Mouse (Mus musculus) CH12.LX (cell line): ENCODE measurements at regions not wholly inside any gene's neighbourhood (a gene's known extent, or its start where the extent isn't known, plus 50 kb on each side); places are given as distances from the start of the nearest gene placed in this dataset.

ENCODE experiments used
- DNase-seq: peaks from one replicate; pipeline ENCODE4 v3.0.0-alpha.2; 2013; ENCODE audit errors: extremely low read depth
- H3K27ac ChIP-seq: 2 replicates; pipeline ENCODE4 v1.5.1; 2012; ENCODE audit warnings: low read depth, mild to moderate bottlenecking, control low read depth, moderate library complexity; ENCODE audit not compliant: insufficient read depth
- H3K27me3 ChIP-seq: replicated peaks from 2 replicates; pipeline ENCODE3; 2012; ENCODE audit warnings: inconsistent platforms
- H3K36me3 ChIP-seq, 2 experiments: replicated peaks in 1 of 2; 2 replicates each; pipeline versions ENCODE3 to v1.6.1; 2012; ENCODE audit warnings: inconsistent platforms in 1 of 2, low read length in 1 of 2, mild to moderate bottlenecking in 1 of 2, mixed read lengths in 1 of 2, moderate library complexity in 1 of 2; ENCODE audit not compliant: control insufficient read depth in 1 of 2, insufficient read depth in 1 of 2
- H3K4me1 ChIP-seq, 2 experiments: 2 replicates each; pipeline ENCODE4 v1.6.1; 2012; ENCODE audit warnings: inconsistent platforms in 1 of 2, moderate library complexity in 1 of 2; ENCODE audit not compliant: insufficient read depth in 2 of 2, control insufficient read depth in 1 of 2
- H3K4me2 ChIP-seq: 2 replicates; pipeline ENCODE4 v1.6.1; 2012; ENCODE audit warnings: low read depth, mild to moderate bottlenecking, control low read depth; ENCODE audit not compliant: poor library complexity, insufficient read depth, severe bottlenecking
- H3K4me3 ChIP-seq, 3 experiments: fragments of 150-350 bp in 1 of 3; sonication (generic) in 1 of 3; replicated peaks in 1 of 3; 2 replicates each; pipeline versions ENCODE3 to v1.5.1; 2011 to 2012; ENCODE audit warnings: low read depth in 2 of 3, low read length in 2 of 3, mild to moderate bottlenecking in 2 of 3, moderate library complexity in 2 of 3, control low read depth in 1 of 3, improper control_type of control experiment in 1 of 3, inconsistent platforms in 1 of 3, mixed read lengths in 1 of 3; ENCODE audit not compliant: poor library complexity in 1 of 3
- H3K79me2 ChIP-seq: replicated peaks from 2 replicates; pipeline ENCODE4 v1.6.1; 2012; ENCODE audit warnings: mild to moderate bottlenecking, moderate library complexity; ENCODE audit not compliant: control insufficient read depth, poor library complexity, insufficient read depth, severe bottlenecking; ENCODE audit errors: extremely low read depth
- H3K9ac ChIP-seq: 2 replicates; pipeline ENCODE4 v1.6.1; 2012; ENCODE audit warnings: low read depth, mild to moderate bottlenecking, control low read depth, moderate library complexity; ENCODE audit not compliant: insufficient read depth
- H3K9me3 ChIP-seq: replicated peaks from 2 replicates; pipeline ENCODE3; 2012; ENCODE audit warnings: low read length, inconsistent platforms, mixed read lengths
- BHLHE40 ChIP-seq: IDR thresholded peaks from 2 replicates; pipeline ENCODE4 v1.6.1; 2011; ENCODE audit warnings: mild to moderate bottlenecking, low read depth, low read length, improper control_type of control experiment
- CHD1 ChIP-seq: IDR thresholded peaks from 2 replicates; pipeline ENCODE4 v1.6.1; 2012; ENCODE audit warnings: low read depth, low read length, improper control_type of control experiment, inconsistent platforms
- CHD2 ChIP-seq: IDR thresholded peaks from 2 replicates; pipeline ENCODE4 v1.6.1; 2011; ENCODE audit warnings: low read length, improper control_type of control experiment
- CTCF ChIP-seq, 2 experiments: IDR thresholded peaks in 1 of 2; conservative IDR thresholded peaks in 1 of 2; 2 replicates each; pipeline ENCODE4 v1.5.1; 2011 to 2012; ENCODE audit warnings: low read depth in 2 of 2, low read length in 2 of 2, improper control_type of control experiment in 1 of 2, inconsistent platforms in 1 of 2, mild to moderate bottlenecking in 1 of 2, moderate library complexity in 1 of 2
- E2F4 ChIP-seq: IDR thresholded peaks from 2 replicates; pipeline ENCODE4 v1.6.1; 2011; ENCODE audit warnings: low read depth, low read length, improper control_type of control experiment; ENCODE audit not compliant: insufficient replicate concordance
- ELF1 ChIP-seq: IDR thresholded peaks from 2 replicates; pipeline ENCODE4 v1.6.1; 2014; ENCODE audit warnings: low read depth, mild to moderate bottlenecking, inconsistent platforms, low read length, improper control_type of control experiment
- EP300 ChIP-seq: IDR thresholded peaks from 2 replicates; pipeline ENCODE4 v1.6.1; 2011; ENCODE audit warnings: low read length, improper control_type of control experiment
- ETS1 ChIP-seq: conservative IDR thresholded peaks from 2 replicates; pipeline ENCODE4 v1.6.1; 2012; ENCODE audit warnings: low read depth, mild to moderate bottlenecking, inconsistent platforms, low read length, improper control_type of control experiment, moderate library complexity
- GABPA ChIP-seq: IDR thresholded peaks from 2 replicates; pipeline ENCODE4 v1.6.1; 2012; ENCODE audit warnings: low read depth, low read length, improper control_type of control experiment, inconsistent platforms; ENCODE audit not compliant: insufficient replicate concordance
- HCFC1 ChIP-seq: IDR thresholded peaks from 2 replicates; pipeline ENCODE4 v1.6.1; 2012; ENCODE audit warnings: low read depth, mild to moderate bottlenecking, inconsistent platforms, low read length, improper control_type of control experiment
- IRF4 ChIP-seq: IDR thresholded peaks from 2 replicates; pipeline ENCODE4 v1.6.1; 2014; ENCODE audit warnings: low read depth, mild to moderate bottlenecking, inconsistent platforms, low read length, improper control_type of control experiment
- JUN ChIP-seq: IDR thresholded peaks from 2 replicates; pipeline ENCODE4 v1.6.1; 2011; ENCODE audit warnings: low read depth, mild to moderate bottlenecking, low read length, improper control_type of control experiment, moderate library complexity; ENCODE audit not compliant: insufficient read depth
- JUND ChIP-seq: conservative IDR thresholded peaks from 2 replicates; pipeline ENCODE4 v1.6.1; 2011; ENCODE audit warnings: low read depth, low read length, improper control_type of control experiment
- KAT2A ChIP-seq: IDR thresholded peaks from 2 replicates; pipeline ENCODE4 v1.6.1; 2012; ENCODE audit warnings: low read length, improper control_type of control experiment, inconsistent platforms; ENCODE audit not compliant: insufficient replicate concordance
- MAFK ChIP-seq: IDR thresholded peaks from 2 replicates; pipeline ENCODE4 v1.6.1; 2011; ENCODE audit warnings: low read length, improper control_type of control experiment; ENCODE audit not compliant: insufficient replicate concordance
- MAX ChIP-seq: IDR thresholded peaks from 2 replicates; pipeline ENCODE4 v1.6.1; 2011; ENCODE audit warnings: low read length, improper control_type of control experiment
- MAZ ChIP-seq: IDR thresholded peaks from 2 replicates; pipeline ENCODE4 v1.6.1; 2012; ENCODE audit warnings: low read depth, mild to moderate bottlenecking, inconsistent platforms, low read length, improper control_type of control experiment, moderate library complexity
- MEF2A ChIP-seq: IDR thresholded peaks from 2 replicates; pipeline ENCODE4 v1.6.1; 2014; ENCODE audit warnings: low read depth, mild to moderate bottlenecking, inconsistent platforms, low read length, improper control_type of control experiment, borderline replicate concordance
- MXI1 ChIP-seq: IDR thresholded peaks from 2 replicates; pipeline ENCODE4 v1.6.1; 2011; ENCODE audit warnings: mild to moderate bottlenecking, low read depth, low read length, improper control_type of control experiment
- MYC ChIP-seq: IDR thresholded peaks from 2 replicates; pipeline ENCODE4 v1.6.1; 2011; ENCODE audit warnings: low read depth, mild to moderate bottlenecking, improper control_type of control experiment, low read length
- NELFE ChIP-seq: IDR thresholded peaks from 2 replicates; pipeline ENCODE4 v1.6.1; 2011; ENCODE audit warnings: low read depth, low read length, improper control_type of control experiment
- NRF1 ChIP-seq: IDR thresholded peaks from 2 replicates; pipeline ENCODE4 v1.6.1; 2014; ENCODE audit warnings: low read depth, mild to moderate bottlenecking, inconsistent platforms, low read length, improper control_type of control experiment, moderate library complexity
- PAX5 ChIP-seq: IDR thresholded peaks from 2 replicates; pipeline ENCODE4 v1.6.1; 2012; ENCODE audit warnings: low read length, inconsistent platforms, mixed read lengths
- POLR2A ChIP-seq: IDR thresholded peaks from 2 replicates; pipeline ENCODE4 v1.6.1; 2011; ENCODE audit warnings: low read depth, mild to moderate bottlenecking, improper control_type of control experiment, low read length
- POLR2AphosphoS2 ChIP-seq: IDR thresholded peaks from 2 replicates; pipeline ENCODE4 v1.6.1; 2011; ENCODE audit warnings: low read depth, low read length, improper control_type of control experiment
- RAD21 ChIP-seq: IDR thresholded peaks from 2 replicates; pipeline ENCODE4 v1.6.1; 2011; ENCODE audit warnings: low read depth, mild to moderate bottlenecking, low read length, improper control_type of control experiment, moderate library complexity
- RCOR1 ChIP-seq: conservative IDR thresholded peaks from 2 replicates; pipeline ENCODE4 v1.6.1; 2012; ENCODE audit warnings: low read depth, mild to moderate bottlenecking, inconsistent platforms, low read length, improper control_type of control experiment
- SIN3A ChIP-seq: IDR thresholded peaks from 2 replicates; pipeline ENCODE4 v1.6.1; 2012; ENCODE audit warnings: low read length, improper control_type of control experiment, inconsistent platforms
- SMC3 ChIP-seq: IDR thresholded peaks from 2 replicates; pipeline ENCODE4 v1.6.1; 2011; ENCODE audit warnings: low read depth, low read length, improper control_type of control experiment
- TBP ChIP-seq: conservative IDR thresholded peaks from 2 replicates; pipeline ENCODE4 v1.6.1; 2011; ENCODE audit warnings: low read depth, low read length, improper control_type of control experiment
- TCF12 ChIP-seq: IDR thresholded peaks from 2 replicates; pipeline ENCODE4 v1.6.1; 2014; ENCODE audit warnings: low read depth, mild to moderate bottlenecking, inconsistent platforms, low read length, improper control_type of control experiment
- UBTF ChIP-seq: IDR thresholded peaks from 2 replicates; pipeline ENCODE4 v1.6.1; 2012; ENCODE audit warnings: low read depth, mild to moderate bottlenecking, inconsistent platforms, low read length, improper control_type of control experiment, moderate library complexity
- USF1 ChIP-seq: IDR thresholded peaks from 2 replicates; pipeline ENCODE4 v1.6.1; 2014; ENCODE audit warnings: low read depth, mild to moderate bottlenecking, inconsistent platforms, low read length, improper control_type of control experiment
- USF2 ChIP-seq: conservative IDR thresholded peaks from 2 replicates; pipeline ENCODE4 v1.6.1; 2011; ENCODE audit warnings: low read depth, low read length, improper control_type of control experiment
- ZC3H11A ChIP-seq: IDR thresholded peaks from 2 replicates; pipeline ENCODE4 v1.6.1; 2012; ENCODE audit warnings: low read depth, mild to moderate bottlenecking, inconsistent platforms, low read length, improper control_type of control experiment
- ZKSCAN1 ChIP-seq: IDR thresholded peaks from 2 replicates; pipeline ENCODE4 v1.6.1; 2012; ENCODE audit warnings: low read depth, inconsistent platforms, low read length, improper control_type of control experiment, borderline replicate concordance
- ZMIZ1 ChIP-seq: IDR thresholded peaks from 2 replicates; pipeline ENCODE4 v1.6.1; 2012; ENCODE audit warnings: low read depth, mild to moderate bottlenecking, inconsistent platforms, low read length, improper control_type of control experiment
- ZNF384 ChIP-seq: IDR thresholded peaks from 2 replicates; pipeline ENCODE4 v1.6.1; 2012; ENCODE audit warnings: low read depth, low read length, improper control_type of control experiment, inconsistent platforms
- dilution Hi-C: fragments of 300-500 bp; cut with MboI; formaldehyde crosslinking; loops from 2 replicates; pipeline ENCODE4 v1.14.3; 2020; ENCODE audit warnings: low sequenced_read_pairs; ENCODE audit not compliant: extremely low pct_unique_long_range_greater_than_20kb, extremely low pct_ligation_motif_present
- in situ Hi-C: fragments of 300-500 bp; cut with MboI; formaldehyde crosslinking; loops from 3 replicates; pipeline ENCODE4 v1.14.3; 2019; ENCODE audit warnings: low sequenced_read_pairs, low pct_ligation_motif_present, low pct_unique_long_range_greater_than_20kb, mixed read lengths

DNA sequence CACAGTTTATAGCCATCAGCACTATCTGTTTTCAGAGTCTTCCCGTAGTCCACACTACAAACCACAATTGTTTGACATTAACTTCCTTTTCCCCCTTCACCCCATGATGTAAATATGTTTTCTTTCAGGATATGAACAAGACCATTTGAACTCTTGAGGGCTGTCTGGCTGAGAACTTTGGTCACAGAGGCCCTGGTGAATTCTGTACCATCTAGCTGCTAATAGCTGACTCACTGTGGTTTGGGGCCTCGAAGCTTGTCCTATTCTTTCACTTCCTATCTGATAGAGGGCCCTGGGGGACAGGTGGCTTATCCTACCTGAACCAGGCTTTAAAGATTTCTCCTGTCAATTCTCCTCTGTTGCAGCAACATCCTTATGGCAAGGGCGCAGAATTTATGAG is 188.2 kb upstream of the Zc3h12c start:
- Histone ChIP-seq H3K4me2 (peak overlapping the region; percentile 71; the same call in 1 of the 2 replicates), H3K27me3 (no peaks in the 10 kb centered on the region), H3K79me2 (no peaks in the 10 kb centered on the region), H3K4me1 (peaks cover 33 to 88% of the 10 kb centered on the region in 2 experiments), H3K36me3 (no peaks in the 10 kb centered on the region), H3K27ac (peak overlapping the region; percentile 92), H3K9ac (peak overlapping the region; percentile 68), H3K9me3 (no peaks in the 10 kb centered on the region), H3K4me3 (peak overlapping the region in 1 of 3 experiments; percentile 49)
- TF ChIP-seq USF1 = no peak
- peak; percentile 92 for TF ChIP-seq MEF2A
- TF ChIP-seq JUND = peak; percentile 88
- TF ChIP-seq NELFE = peak; percentile 34; the same call in 1 of the 2 replicates
- TF ChIP-seq RCOR1 = peak; percentile 96
- TF ChIP-seq CHD1 = peak; percentile 37; the same call in 1 of the 2 replicates
- TF ChIP-seq ZMIZ1 = peak; percentile 71; the same call in 1 of the 2 replicates
- peak; percentile 99 for TF ChIP-seq EP300
- 0 out of 2 replicates have a peak, but pooled peaks have one; percentile 32 for TF ChIP-seq NRF1
- no peak; the same call in 1 of the 2 replicates for TF ChIP-seq TBP
- TF ChIP-seq RAD21 = peak; percentile 18
- peak; percentile 96 for TF ChIP-seq TCF12
- TF ChIP-seq E2F4 = 0 out of 2 replicates have a peak, but pooled peaks have one; percentile 64
- peak; percentile 98 for TF ChIP-seq MAFK
- peak; percentile 84 for TF ChIP-seq BHLHE40
- no peak for TF ChIP-seq CTCF (conservative IDR thresholded peaks at IDR 0.05 in 1 of 2, IDR thresholded peaks at IDR 0.05 in 1 of 2; ENCODE audit: low read depth in 2 of 2, low read length in 2 of 2)
- TF ChIP-seq SIN3A = peak; percentile 85
- TF ChIP-seq SMC3 = peak; percentile 21
- peak; percentile 89 for TF ChIP-seq CHD2
- TF ChIP-seq MXI1 = peak; percentile 66; the same call in 1 of the 2 replicates
- TF ChIP-seq PAX5 = no peak
- TF ChIP-seq UBTF = 0 out of 2 replicates have a peak, but pooled peaks have one; percentile 50
- peak; percentile 62; the same call in 1 of the 2 replicates for TF ChIP-seq GABPA
- peak; percentile 86 for TF ChIP-seq JUN
- TF ChIP-seq POLR2A = no peak
- TF ChIP-seq POLR2AphosphoS2 = peak; percentile 60; the same call in 1 of the 2 replicates
- no peak for TF ChIP-seq ZC3H11A
- peak; percentile 98 for TF ChIP-seq IRF4
- TF ChIP-seq ZKSCAN1 = no peak
- TF ChIP-seq ELF1 = peak; percentile 70
- TF ChIP-seq KAT2A = peak; percentile 74; the same call in 1 of the 2 replicates
- TF ChIP-seq ETS1 = peak; percentile 97
- TF ChIP-seq USF2 = no peak
- TF ChIP-seq HCFC1 = peak; percentile 55
- peak; percentile 70 for TF ChIP-seq MYC
- TF ChIP-seq MAZ = peak; percentile 90
- TF ChIP-seq ZNF384 = peak; percentile 40; the same call in 1 of the 2 replicates
- peak; percentile 86 for TF ChIP-seq MAX
- in situ Hi-C loops = loop anchor here (5.0 to 25.0 kb wide), 4 partner anchors 54 to 781 kb away; no protein-coding TSS in a partner anchor
- DNase-seq = peak; percentile 93
- dilution Hi-C loops = no loop called here
